Mouse (Mus musculus) adrenal gland, postnatal 14 days (tissue): ENCODE data around the gene Ccn2. TPM values are rescaled to one million over a fixed set of nuclear protein-coding genes. Genes with fewer than 3 reads are reported as not detected.
A peak's percentile ranks its signal among the peaks of the same experiment; 100 is the strongest.

ENCODE experiments used
- DNase-seq: peaks from one replicate; pipeline ENCODE4 v3.0.0; 2021; ENCODE audit warnings: mixed read lengths
- long read RNA-seq, 2 experiments: library from polyadenylated mRNA; stranded (forward); transcript quantifications; one replicate each; pipeline ENCODE4 v2.0.0; 2021
- total RNA-seq: library from RNA; stranded (reverse); gene quantifications from 2 replicates; pipeline ENCODE4 v1.2.3, GENCODE M21; 2021

Ccn2 gene
- total RNA-seq = 34.8 and 45.0 TPM in 2 replicates
- long read RNA-seq, experiment 1, transcript Ccn2-201 (5 exons, 2,398 nt) = major isoform, 18 of 29 reads
- long read RNA-seq, experiment 1, partial matches to known transcripts = 5 of 29 reads
- long read RNA-seq, experiment 1, other reads (novel, unspliced or antisense) = 6 of 29 reads
- long read RNA-seq, experiment 2, transcript Ccn2-201 (5 exons, 2,398 nt) = major isoform, 17 of 29 reads
- long read RNA-seq, experiment 2, partial matches to known transcripts = 12 of 29 reads
- long read RNA-seq, experiment 2, other reads (novel, unspliced or antisense) = 0 of 29 reads

DNA sequence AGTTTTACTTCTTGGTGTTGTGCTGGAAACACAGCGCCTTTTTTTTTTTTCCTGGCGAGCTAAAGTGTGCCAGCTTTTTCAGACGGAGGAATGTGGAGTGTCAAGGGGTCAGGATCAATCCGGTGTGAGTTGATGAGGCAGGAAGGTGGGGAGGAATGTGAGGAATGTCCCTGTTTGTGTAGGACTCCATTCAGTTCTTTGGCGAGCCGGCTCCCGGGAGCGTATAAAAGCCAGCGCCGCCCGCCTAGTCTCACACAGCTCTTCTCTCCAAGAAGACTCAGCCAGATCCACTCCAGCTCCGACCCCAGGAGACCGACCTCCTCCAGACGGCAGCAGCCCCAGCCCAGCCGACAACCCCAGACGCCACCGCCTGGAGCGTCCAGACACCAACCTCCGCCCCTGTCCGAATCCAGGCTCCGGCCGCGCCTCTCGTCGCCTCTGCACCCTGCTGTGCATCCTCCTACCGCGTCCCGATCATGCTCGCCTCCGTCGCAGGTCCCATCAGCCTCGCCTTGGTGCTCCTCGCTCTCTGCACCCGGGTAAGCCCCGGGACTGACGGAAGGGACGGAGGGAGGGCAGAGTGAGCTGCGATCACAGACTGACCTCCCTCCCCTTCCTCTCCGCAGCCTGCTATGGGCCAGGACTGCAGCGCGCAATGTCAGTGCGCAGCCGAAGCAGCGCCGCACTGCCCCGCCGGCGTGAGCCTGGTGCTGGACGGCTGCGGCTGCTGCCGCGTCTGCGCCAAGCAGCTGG, at the start of gene Ccn2:
Gene Ccn2 (plus strand): TSS at position 193 of the 753 bp plus-strand sequence.
- DNase-seq = peak; percentile 69

DNA sequence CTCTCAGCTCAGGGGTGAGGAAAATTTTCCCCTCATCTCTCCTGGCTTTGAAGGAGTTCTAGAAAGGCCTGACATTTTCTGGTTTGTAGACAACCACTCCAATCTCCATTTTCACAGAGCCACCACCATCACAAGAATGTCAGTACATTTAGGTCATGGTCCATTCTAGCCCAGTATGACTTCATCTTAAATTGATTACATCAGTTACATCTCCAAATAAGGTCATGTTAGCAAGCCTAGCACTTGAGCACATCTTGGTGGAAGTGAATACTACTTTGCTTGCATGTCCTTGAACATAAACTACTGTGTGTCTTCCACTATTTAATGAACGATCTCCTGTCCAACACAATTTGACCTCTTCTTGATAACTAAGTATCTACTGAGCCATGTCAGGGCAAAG, 42.4 kb upstream of the Ccn2 start:
- DNase-seq = no peak

DNA sequence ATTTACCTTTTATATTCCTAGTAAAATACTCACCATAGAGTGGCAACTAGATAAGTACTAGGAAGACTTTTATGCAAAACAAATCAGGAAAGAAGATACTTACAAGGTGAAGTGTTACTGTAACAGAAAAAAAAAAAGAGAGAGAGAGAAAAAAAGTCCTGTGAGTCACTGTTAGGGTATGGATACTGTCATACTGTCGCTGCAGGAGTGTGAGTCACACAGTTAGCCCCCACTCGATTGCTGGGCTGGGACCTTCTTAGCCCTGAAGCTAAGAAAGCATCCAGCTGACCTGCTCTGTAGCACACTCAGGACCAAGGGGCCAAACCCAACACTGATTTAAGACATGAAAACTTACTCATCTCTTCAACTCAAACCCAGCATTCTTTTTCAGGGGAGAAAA, 41.2 kb upstream of the Ccn2 start:
- no peak for DNase-seq

DNA sequence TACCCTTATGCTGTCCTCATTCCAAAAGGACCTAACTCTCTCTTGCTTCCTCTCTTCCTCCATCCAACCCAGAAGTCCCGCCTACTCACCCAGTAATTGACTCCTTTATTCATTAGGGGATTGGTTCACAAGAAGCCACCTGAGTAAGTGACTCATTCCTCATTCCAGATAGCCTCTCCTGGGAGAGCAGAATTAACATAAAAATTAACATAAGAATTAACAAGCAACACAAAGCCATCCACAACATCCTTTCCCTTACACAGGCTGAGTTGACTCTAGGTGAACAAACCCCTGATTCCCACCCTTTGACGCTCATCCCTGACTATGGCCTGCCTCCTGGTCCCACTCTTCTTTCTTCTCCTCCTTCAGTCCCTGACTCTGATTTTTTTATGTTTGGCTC, 36.9 kb upstream of the Ccn2 start:
- no peak for DNase-seq

DNA sequence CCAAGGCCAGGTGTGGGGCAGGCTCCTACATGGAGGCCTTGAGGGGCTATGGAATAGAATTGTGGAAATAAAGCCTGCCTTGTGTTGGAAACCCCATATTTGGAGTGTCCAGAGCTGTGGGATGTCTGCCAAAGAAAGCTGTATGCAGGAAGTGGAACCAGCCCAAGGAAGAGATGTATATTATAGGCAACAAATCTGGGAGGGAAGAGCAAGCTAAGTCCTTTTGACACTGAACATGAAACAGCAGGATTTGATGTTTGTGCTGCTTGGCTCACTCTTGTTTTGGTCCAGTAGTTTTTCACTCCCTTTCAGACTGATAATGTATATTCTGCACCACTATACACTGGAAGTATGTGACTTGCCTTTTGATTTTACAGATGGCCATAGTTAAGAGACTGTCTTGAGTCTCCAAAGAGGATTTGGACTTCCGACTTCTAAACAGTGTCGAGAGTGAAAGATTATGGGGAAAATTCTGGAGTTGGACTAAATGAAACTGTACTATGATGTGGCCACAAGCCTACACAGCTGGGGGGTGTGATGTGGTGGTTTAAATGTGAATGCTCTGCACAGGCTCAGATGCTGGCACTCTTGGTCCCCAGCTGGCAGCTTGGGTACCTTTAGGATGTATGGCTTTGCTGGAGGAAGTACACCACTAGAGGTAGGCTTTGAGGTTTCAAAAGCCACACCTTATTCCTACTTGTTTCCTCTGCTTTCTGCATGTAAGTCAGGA, 25.4 kb upstream of the Ccn2 start:
- DNase-seq = no peak

DNA sequence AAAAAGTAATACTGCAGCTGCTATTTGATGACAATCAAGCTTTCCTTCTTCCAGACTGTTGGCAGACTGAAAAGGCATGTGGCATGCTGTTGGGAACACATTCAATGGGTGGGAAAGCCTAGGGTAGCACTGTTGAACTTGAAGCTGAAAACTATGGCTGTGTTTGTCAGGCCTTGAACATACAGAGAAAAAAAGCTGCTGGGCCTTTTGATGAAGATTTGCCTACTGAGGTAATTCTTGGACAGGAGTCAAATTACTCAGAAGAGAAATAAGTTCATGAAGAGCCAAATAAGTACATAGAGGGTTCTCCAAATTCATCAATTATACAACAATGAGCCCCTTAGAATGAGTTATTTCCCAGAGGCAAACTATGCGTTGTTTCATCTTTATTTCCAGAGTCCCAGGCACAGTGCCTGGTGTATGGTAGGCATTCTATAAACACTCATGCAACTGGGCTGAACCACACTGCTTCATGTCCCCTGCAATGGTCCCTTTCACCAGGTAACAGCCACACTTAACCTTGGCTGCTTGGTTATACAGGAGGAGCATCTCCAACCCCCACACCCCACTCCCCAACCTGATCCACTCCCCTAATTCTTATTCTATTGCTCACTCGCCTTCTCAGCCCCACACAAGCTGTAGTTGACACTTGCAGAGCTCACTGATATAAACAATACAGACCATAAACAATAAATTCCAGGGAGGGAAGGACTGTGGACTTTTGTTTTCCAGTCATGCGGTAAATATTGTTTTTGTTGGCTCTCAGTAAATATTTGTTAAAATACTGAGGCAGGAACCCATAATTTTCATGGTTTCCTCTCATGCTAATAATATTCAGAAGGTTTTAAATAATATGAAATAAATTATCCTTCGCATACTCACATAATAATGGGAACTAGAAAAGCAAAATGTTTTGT, 22.9 kb upstream of the Ccn2 start:
- no peak for DNase-seq

DNA sequence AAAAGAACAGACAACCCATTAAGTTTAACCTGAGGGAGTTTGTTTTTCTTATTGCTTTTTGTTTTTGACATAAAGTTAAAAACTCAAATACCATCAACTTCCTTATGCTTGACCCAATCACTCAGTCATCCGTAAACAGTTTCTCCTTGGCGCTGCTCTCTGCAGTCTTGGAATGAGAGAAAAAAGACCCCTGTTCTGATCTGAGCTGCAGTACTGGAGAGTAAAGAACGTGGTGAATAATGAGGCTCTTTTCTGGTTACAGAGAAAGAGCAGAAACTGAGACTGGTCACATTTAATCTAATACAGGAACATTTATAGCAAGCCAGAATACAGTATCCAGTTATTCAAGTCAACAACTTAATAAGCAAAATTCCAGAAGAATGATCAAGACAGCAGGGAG, 21.8 kb upstream of the Ccn2 start:
- no peak for DNase-seq

DNA sequence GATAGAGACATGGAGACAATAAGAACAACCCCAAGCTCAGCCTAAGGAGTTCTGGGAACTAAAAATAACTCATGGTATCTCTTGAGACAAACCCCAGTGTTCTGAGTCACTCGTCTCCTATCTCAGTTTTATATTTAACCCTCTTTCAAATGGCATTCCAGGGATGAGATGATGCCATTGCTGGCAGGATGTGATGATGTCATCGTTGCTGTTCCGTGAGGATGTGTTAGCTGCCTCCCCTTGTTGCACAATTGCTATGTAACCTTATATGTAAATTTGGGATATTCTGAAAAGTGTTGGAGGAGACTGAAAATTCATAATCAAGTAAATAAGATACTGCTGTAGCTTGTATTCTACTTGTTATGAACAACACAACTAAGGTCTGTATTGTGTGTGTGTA, 14.2 kb upstream of the Ccn2 start:
- DNase-seq = no peak

DNA sequence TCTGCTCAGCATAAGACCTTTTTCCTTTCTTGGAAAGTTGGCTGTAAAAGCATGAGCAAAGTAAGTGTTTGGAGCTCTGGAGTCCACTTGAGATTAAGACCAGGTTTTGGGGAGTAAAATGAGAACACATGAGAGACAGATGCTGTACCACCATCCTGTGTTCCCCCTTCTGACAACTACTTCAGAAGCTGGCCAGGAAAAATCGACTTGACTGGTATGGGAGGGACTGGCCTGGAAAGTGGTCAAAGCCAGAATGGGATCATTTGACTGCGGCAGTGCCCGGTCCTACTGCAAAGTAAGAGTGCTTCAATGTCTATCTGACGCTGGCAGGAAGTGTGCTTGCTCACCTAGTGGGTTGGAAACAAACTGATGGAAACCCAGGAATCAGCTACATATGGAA, 6.4 kb upstream of the Ccn2 start:
- no peak for DNase-seq

DNA sequence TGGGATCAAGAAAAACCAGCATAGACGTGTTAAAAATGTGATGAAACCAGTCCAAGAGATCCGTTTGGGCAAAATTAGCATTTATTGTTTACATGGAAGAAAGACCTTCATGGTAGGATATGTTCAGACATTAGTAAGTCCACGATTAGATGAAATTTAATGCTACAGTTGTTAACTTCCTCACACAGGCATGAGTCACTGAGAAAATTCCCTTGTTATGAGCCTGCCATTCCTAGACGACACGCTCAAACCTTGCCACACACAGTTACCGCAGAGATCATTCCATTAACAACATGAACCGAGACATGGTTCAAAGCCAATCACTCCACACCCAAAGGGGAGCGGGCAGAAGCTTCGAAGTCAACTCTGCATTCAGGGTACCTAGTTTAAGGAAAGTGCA, 6.0 kb upstream of the Ccn2 start:
- DNase-seq = no peak

DNA sequence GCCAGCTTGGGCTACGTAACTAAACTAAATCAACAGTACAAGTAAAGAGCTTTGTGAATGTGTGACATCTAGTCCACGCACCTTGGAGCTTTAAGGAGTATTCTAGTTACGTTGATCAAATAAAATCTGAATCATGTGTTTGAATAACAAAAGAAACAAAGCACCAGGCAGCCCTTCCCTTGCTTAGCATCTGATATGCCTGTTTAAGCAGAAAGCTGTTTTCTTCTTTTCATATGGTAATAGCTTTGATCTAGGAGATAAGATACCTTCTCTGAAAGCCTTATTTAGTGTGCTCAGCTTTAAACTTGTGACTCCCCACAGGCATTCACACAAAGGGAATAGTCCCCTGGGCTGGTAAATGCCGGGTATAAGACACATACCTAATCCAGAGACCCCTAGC, 4.7 kb upstream of the Ccn2 start:
- DNase-seq = no peak

DNA sequence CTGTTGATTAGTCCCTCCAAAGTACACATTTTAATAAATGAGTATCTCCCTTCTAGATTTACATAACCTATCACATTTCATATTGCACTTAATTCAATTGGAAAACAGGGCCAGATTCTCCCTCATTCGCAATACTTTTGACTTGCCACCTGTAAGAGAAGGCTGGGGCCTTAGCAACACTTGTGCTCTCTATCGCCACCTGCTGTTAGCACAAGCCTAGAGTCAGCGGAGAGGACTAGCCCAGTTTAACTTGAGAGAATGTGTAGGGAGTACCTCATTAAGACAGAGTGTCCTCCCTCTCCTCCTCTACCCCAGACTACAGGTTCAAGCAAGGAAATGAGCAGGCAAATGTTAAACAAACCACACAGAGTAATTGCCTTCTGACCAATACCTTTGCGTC, 4.1 kb upstream of the Ccn2 start:
- DNase-seq = peak; percentile 85

DNA sequence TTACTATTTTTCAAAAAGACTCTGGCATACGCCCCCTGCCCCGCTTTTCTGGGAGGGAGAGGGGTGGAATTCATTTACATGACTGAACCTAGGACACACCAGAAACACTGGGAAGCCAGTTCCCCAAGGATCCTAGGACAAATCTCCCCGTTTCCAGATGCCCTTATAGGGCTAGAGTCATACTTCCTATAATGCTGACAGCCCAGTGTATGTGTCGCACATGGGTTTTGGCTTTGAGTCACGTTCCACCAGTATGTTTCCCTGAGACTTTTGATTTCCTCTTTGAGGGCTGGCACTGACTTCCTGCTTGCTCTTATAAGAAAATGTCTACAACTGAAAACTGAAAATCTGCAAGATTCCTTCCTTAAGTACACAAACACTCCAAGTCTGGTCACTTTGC, 3.5 kb upstream of the Ccn2 start:
- no peak for DNase-seq

DNA sequence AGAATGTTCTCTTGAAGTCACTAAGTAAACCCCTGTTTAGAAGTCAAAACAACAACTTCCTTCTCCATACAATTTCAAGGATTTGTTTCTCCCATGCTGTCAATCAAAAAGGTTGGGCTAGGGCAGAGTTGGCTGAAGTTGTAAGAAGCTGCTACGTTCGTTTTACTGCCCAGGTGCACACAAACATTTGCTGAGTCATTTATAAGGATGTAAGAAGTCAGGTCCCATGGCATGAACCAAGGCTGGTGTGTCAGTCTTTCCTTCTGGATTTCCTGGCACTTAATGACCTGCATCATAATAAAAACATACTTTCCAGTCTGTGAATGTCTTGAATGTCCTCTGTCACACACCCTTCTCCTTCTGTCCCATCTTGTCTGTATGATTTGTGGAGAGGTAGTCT, 2.9 kb upstream of the Ccn2 start:
- no peak for DNase-seq

DNA sequence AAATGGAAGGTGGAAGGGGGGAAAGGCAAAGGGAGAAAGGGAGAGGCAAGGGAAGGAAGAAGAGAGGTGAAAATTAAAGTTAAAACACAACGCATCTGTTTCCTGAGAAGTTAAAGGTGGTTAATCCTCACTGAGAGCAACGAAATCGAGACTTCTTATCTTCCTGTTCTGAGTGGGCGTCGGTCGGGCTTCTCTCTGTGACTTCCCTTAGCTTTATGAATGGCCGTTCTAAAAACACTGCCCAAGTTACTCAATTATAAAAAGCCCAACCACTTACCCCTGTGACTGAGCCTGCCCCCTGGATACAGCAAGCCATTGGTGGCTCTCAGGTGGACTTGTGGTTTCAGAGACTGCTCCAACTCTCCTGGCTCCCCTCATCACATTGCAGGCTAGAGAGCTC, 2.3 kb upstream of the Ccn2 start:
- no peak for DNase-seq

DNA sequence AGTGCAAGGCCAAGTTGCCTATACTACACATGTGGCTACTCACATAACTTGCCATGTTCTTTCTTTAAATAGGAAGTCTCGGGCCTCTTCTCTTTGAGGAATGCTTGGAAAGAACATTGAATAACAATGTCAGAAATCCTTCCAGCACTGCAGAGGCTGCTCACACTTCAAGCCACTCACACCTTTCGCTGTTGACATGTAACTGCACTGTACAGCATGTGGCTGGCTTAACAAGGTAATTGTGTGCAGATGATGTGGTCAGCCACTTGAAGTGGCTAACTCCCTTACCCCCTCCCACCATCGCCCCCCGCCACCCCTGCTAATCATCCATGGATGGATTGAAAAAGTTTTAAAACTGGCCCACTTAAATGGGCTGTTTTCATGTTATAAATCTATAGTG, 1.7 kb upstream of the Ccn2 start:
- DNase-seq = no peak

DNA sequence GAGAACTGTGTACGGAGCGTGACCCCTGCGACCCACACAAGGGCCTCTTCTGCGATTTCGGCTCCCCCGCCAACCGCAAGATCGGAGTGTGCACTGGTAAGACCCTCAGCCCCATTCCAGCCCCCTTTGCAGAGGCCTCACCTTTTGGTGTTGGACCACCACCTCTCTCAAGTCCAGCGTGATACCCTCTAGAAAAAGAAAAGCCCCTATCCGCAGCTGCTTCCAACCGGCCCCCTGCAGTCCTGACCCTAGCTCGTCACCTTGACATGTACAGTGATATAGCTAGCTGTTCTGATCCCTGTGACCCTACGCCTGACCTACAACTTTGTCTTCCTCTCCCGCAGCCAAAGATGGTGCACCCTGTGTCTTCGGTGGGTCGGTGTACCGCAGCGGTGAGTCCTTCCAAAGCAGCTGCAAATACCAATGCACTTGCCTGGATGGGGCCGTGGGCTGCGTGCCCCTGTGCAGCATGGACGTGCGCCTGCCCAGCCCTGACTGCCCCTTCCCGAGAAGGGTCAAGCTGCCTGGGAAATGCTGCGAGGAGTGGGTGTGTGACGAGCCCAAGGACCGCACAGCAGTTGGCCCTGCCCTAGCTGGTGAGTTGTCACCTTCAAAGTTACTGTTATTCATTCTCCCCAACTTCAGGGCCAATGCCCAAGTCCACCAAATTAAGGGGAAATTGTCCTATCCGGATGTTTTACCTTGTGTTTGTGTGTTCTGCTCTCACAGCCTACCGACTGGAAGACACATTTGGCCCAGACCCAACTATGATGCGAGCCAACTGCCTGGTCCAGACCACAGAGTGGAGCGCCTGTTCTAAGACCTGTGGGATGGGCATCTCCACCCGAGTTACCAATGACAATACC, 994 bp downstream of the Ccn2 start:
- DNase-seq = peak; percentile 38

DNA sequence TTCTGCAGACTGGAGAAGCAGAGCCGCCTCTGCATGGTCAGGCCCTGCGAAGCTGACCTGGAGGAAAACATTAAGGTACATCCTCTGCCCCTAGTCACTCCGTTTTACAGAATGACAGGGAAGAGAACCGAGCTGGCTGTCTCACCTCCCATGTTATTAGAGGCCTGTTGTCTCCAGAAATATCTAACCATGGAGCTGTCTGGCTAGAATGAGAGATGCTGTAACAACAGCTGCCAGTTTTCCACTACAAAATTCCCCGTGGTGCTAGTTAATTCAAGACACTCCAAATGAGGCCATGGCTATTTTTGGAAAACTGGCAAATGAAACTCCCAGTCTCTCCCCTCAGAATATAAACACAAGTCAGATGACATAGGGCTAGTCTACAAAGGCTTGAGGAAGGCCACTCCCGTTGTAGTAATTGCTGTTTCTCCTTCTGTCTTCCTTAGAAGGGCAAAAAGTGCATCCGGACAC, 1.7 kb downstream of the Ccn2 start:
- DNase-seq = no peak

DNA sequence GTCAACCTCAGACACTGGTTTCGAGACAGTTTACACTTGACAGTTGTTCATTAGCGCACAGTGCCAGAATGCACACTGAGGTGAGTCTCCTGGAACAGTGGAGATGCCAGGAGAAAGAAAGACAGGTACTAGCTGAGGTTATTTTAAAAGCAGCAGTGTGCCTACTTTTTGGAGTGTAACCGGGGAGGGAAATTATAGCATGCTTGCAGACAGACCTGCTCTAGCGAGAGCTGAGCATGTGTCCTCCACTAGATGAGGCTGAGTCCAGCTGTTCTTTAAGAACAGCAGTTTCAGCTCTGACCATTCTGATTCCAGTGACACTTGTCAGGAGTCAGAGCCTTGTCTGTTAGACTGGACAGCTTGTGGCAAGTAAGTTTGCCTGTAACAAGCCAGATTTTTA, 2.5 kb downstream of the Ccn2 start:
- DNase-seq = no peak

DNA sequence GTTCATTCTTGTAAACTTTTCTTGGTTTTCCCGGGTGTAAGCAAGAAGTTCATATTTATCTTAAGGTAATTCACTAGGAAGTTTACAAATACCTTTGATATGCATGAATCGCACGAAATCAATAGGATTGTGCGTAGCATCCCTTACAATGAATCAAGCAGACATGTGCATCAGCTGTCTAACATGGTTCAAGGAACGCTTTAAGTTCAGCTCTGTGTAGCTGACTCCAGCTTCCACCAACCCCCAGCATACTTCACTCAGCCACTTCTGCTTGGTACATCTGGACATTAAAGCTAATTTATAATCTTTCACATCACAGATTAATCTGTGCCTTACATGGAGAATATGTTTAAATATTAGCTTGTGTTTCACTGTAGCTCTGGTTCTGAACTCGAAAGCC, 3.5 kb downstream of the Ccn2 start:
- no peak for DNase-seq

DNA sequence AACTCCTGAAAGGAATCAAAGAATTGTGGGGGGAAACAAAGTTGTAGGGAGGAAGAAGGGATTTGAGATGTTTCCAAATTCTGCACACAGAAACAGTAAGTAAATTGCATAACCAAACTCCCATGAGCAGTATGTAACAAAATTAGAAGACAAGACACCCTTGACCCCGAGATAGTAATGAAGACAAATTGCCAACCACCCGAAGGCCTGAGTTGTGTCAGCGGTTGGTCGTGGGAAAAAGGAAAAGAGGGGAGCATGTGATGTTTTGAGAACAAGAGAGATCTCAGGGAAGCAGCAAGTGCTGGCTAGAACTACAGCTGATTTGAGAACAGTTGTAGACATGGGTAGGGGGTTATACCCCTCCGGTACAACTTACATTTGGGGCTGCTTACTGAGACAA, 4.6 kb downstream of the Ccn2 start:
- DNase-seq = no peak
